Comparison of ENCODE assay signal across 8 mouse cellular contexts in the genomic region with DNA sequence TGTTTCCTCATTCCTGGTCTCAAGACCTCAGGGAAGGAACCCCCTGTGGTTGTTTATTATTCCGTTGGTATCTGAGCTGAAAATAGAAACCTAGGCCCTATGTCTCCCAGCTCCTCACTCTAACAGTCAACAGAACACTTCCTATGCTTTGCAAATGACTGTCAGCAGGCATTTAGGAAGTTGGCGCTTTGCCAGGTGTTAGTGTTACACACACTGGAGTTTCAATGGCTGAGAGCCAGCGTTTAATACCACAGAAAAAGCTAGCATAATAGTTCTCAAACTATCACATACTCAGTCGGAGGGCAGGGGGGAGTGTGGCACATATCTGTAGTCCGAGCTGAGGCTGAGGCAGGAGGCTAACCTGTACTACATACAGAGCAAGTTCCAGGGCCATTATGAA. TPM values are rescaled to one million over a fixed set of nuclear protein-coding genes. Genes with fewer than 3 reads are reported as not detected.
DNase-seq lines count a peak whose midpoint lies in the region; ATAC-seq and TF ChIP-seq lines count a peak whose summit lies in the region.

No protein-coding gene starts in this region.

- H3K9me3 ChIP-seq in intestine, embryonic 14.5 days (ENCODE audit: control insufficient read depth, low read length), result no peaks in the 10 kb centered on the region
- no peaks in the 10 kb centered on the region for H3K9me3 ChIP-seq in intestine, postnatal 0 days (ENCODE audit: control insufficient read depth)
- H3K9me3 ChIP-seq in embryonic facial prominence, embryonic 14.5 days (ENCODE audit: control insufficient read depth, low read length), result no peaks in the 10 kb centered on the region
- H3K9me3 ChIP-seq in hindbrain, embryonic 14.5 days (ENCODE audit: control insufficient read depth, low read length), result no peaks in the 10 kb centered on the region

- WGBS in intestine, embryonic 14.5 days, result 26% methylated on average over 5 of the region's 5 CpGs
- WGBS in intestine, postnatal 0 days, result 17% methylated on average over 5 of the region's 5 CpGs
- 12% methylated on average over 5 of the region's 5 CpGs for WGBS in embryonic facial prominence, embryonic 14.5 days
- WGBS in hindbrain, embryonic 14.5 days, result 30% methylated on average over 5 of the region's 5 CpGs
- WGBS in lung, adult 2 months, result 13% methylated on average over 5 of the region's 5 CpGs

- peak; percentile 66 for DNase-seq in intestine, embryonic 14.5 days (ENCODE audit: low spot score)
- DNase-seq in R1 (ENCODE audit: low read depth, low spot score), result peak; percentile 71
- DNase-seq in embryonic facial prominence, embryonic 14.5 days (ENCODE audit: low spot score), result peak; percentile 97
- peak; percentile 76 for DNase-seq in hindbrain, embryonic 14.5 days (ENCODE audit: low spot score)
- peak; percentile 48 for DNase-seq in lung, adult 2 months
- DNase-seq in skeletal muscle tissue, adult 2 months (ENCODE audit: low read depth, low spot score), result peak; percentile 52

- H3K4me1 ChIP-seq in intestine, embryonic 14.5 days (replicated peaks; ENCODE audit: control insufficient read depth, insufficient read depth, low read length), result peaks cover 13% of the 10 kb centered on the region
- H3K4me1 ChIP-seq in intestine, postnatal 0 days (replicated peaks; ENCODE audit: control insufficient read depth, insufficient read depth, low read length), result 0 out of 2 replicates have a peak, but pooled peaks cover 3% of the 10 kb centered on the region
- H3K4me1 ChIP-seq in embryonic facial prominence, embryonic 14.5 days (ENCODE audit: control insufficient read depth, insufficient read depth, low read length), result peaks cover 13% of the 10 kb centered on the region
- peaks cover 6% of the 10 kb centered on the region; the same call in 1 of the 2 replicates for H3K4me1 ChIP-seq in hindbrain, embryonic 14.5 days (replicated peaks; ENCODE audit: control insufficient read depth, insufficient read depth, low read length)
- peaks cover 5% of the 10 kb centered on the region for H3K4me1 ChIP-seq in lung, adult 2 months (ENCODE audit: control insufficient read depth, insufficient read depth, low read length)

- H3K4me3 ChIP-seq in intestine, embryonic 14.5 days (ENCODE audit: low read depth, low read length), result no peak overlapping the region
- H3K4me3 ChIP-seq in intestine, postnatal 0 days (ENCODE audit: low read depth, low read length), result no peak overlapping the region
- H3K4me3 ChIP-seq in embryonic facial prominence, embryonic 14.5 days (ENCODE audit: low read depth, low read length), result no peak overlapping the region
- no peak overlapping the region for H3K4me3 ChIP-seq in hindbrain, embryonic 14.5 days (replicated peaks; ENCODE audit: low read length)
- no peak overlapping the region for H3K4me3 ChIP-seq in lung, adult 2 months (replicated peaks; ENCODE audit: extremely low read depth, low read depth, low read length)

- TF ChIP-seq POLR2A in lung, adult 2 months (IDR thresholded peaks at IDR 0.05; ENCODE audit: borderline replicate concordance, extremely low read depth, low read depth, low read length), result no peak

- peak; percentile 38; the same call in 1 of the 2 replicates for ATAC-seq in intestine, embryonic 14.5 days (replicated peaks; ENCODE audit: low FRiP score, low TSS enrichment, low read depth)
- ATAC-seq in intestine, postnatal 0 days, result no peak
- ATAC-seq in embryonic facial prominence, embryonic 14.5 days (ENCODE audit: low read depth), result peak; percentile 81
- ATAC-seq in hindbrain, embryonic 14.5 days (ENCODE audit: low FRiP score), result peak; percentile 76
- ATAC-seq in activated CD4-positive, CD25-positive, alpha-beta regulatory T cell, adult 4 months, result no peak

- no peak overlapping the region for H3K9ac ChIP-seq in intestine, embryonic 14.5 days (ENCODE audit: low read length)
- no peak overlapping the region for H3K9ac ChIP-seq in intestine, postnatal 0 days (ENCODE audit: low read depth, low read length)
- H3K9ac ChIP-seq in embryonic facial prominence, embryonic 14.5 days (ENCODE audit: low read depth, low read length), result no peak overlapping the region
- no peak overlapping the region for H3K9ac ChIP-seq in hindbrain, embryonic 14.5 days

- H3K27ac ChIP-seq in intestine, embryonic 14.5 days (ENCODE audit: low read depth), result no peak overlapping the region; the same call in 1 of the 2 replicates
- H3K27ac ChIP-seq in intestine, postnatal 0 days (ENCODE audit: low read depth, low read length), result no peak overlapping the region
- no peak overlapping the region for H3K27ac ChIP-seq in embryonic facial prominence, embryonic 14.5 days (replicated peaks; ENCODE audit: low read depth, low read length)
- H3K27ac ChIP-seq in hindbrain, embryonic 14.5 days, result peak overlapping the region; percentile 50; the same call in 1 of the 2 replicates

- no peaks in the 10 kb centered on the region for H3K36me3 ChIP-seq in intestine, embryonic 14.5 days (ENCODE audit: control insufficient read depth, insufficient read depth, low read length)
- no peaks in the 10 kb centered on the region for H3K36me3 ChIP-seq in intestine, postnatal 0 days (ENCODE audit: control insufficient read depth, insufficient read depth)
- H3K36me3 ChIP-seq in embryonic facial prominence, embryonic 14.5 days (ENCODE audit: control insufficient read depth, insufficient read depth, low read length), result no peaks in the 10 kb centered on the region
- H3K36me3 ChIP-seq in hindbrain, embryonic 14.5 days (replicated peaks; ENCODE audit: control insufficient read depth, insufficient read depth), result no peaks in the 10 kb centered on the region

- no peak for TF ChIP-seq CTCF in intestine, postnatal 0 days (IDR thresholded peaks at IDR 0.05; ENCODE audit: low read depth)
- TF ChIP-seq CTCF in lung, adult 2 months (IDR thresholded peaks at IDR 0.05; ENCODE audit: insufficient read depth, low read length), result no peak

- no peaks in the 10 kb centered on the region for H3K27me3 ChIP-seq in intestine, embryonic 14.5 days (replicated peaks; ENCODE audit: control insufficient read depth, insufficient read depth, low read length)
- 0 out of 2 replicates have a peak, but pooled peaks cover 3% of the 10 kb centered on the region for H3K27me3 ChIP-seq in intestine, postnatal 0 days (replicated peaks; ENCODE audit: control insufficient read depth, insufficient read depth, low read length)
- peaks cover 4% of the 10 kb centered on the region; the same call in 1 of the 2 replicates for H3K27me3 ChIP-seq in embryonic facial prominence, embryonic 14.5 days (replicated peaks; ENCODE audit: control insufficient read depth, insufficient read depth, low read length)
- no peaks in the 10 kb centered on the region for H3K27me3 ChIP-seq in hindbrain, embryonic 14.5 days (ENCODE audit: control insufficient read depth, insufficient read depth, low read length)

- H3K4me2 ChIP-seq in intestine, embryonic 14.5 days (ENCODE audit: low read length), result no peak overlapping the region
- H3K4me2 ChIP-seq in intestine, postnatal 0 days (replicated peaks; ENCODE audit: low read depth), result no peak overlapping the region
- H3K4me2 ChIP-seq in embryonic facial prominence, embryonic 14.5 days (ENCODE audit: low read depth, low read length), result 0 out of 2 replicates have a peak overlapping the region, but pooled peaks have one; percentile 1
- no peak overlapping the region for H3K4me2 ChIP-seq in hindbrain, embryonic 14.5 days (replicated peaks)

RNA-seq across cellular contexts. Expression of gene Hnrnpll, which starts 53.3 kb away (rescaled TPM):
- 58.4 and 59.1 TPM in 2 replicates for polyA plus RNA-seq in intestine, embryonic 14.5 days (2014; fragmentation: Nextera tagmentation; extraction: Ambion mirVana)
- 21.9 and 22.1 TPM in 2 replicates for polyA plus RNA-seq in intestine, postnatal 0 days (2015; fragmentation: Nextera tagmentation; extraction: Ambion mirVana)
- polyA plus RNA-seq in embryonic facial prominence, embryonic 14.5 days (2014; fragmentation: Nextera tagmentation; extraction: Ambion mirVana), result 55.6 and 61.0 TPM in 2 replicates
- polyA plus RNA-seq in hindbrain, embryonic 14.5 days (2014; fragmentation: Nextera tagmentation; extraction: Ambion mirVana), result 62.7 and 75.2 TPM in 2 replicates
- 18.2 and 18.5 TPM in 2 replicates for polyA plus RNA-seq in lung, adult 2 months (2012; rRNA removed)
- 10 to 100 TPM; 22.2 to 32.4 TPM for polyA plus RNA-seq in activated CD4-positive, CD25-positive, alpha-beta regulatory T cell, adult 4 months (2017; shearing (Covaris generic))

Comparison
In these comparisons a context has a peak if more than half of its experiments do, and no peak if none do; other contexts are left out.
1. ATAC-seq: peak in intestine, embryonic 14.5 days (single experiment), embryonic facial prominence, embryonic 14.5 days (single experiment) and hindbrain, embryonic 14.5 days (single experiment); none in intestine, postnatal 0 days (single experiment) and activated CD4-positive, CD25-positive, alpha-beta regulatory T cell, adult 4 months (single experiment).
2. Peak in every context shown above with its lines, with median percentiles within 50 percentile points of each other: DNase-seq.